26 mouse cellular contexts compared by ENCODE assay signal in the genomic region with DNA sequence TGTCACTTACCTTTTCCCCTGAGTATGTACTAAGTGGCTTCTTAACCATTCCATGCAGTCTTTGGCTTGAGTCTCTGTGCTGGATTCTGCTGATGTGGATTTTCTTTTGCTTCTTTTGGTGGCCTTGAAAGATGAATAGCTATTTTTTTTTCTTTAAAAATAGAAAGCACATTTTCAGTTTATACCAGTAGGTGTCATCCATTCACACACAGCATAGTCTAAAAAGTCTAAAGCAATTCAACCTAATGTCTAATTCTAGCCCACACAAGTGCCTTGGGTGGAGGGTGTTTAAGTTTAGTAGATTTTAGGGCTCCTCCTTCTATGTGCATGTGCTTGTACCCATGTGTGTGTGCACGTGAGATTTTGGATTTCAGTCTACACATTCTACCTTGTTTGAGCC. TPM values are rescaled to one million over a fixed set of nuclear protein-coding genes. Genes with fewer than 3 reads are reported as not detected.
DNase-seq lines count a peak whose midpoint lies in the region; ATAC-seq and TF ChIP-seq lines count a peak whose summit lies in the region.
"Had no signal": no experiment of that assay in that cellular context is flagged by ENCODE, and none has a peak within 500 bp of the region (broad histone marks: within the 10 kb centered on the region; RNA-seq: fewer than 3 reads in every experiment).

No protein-coding gene starts in this region.

- no peaks in the 10 kb centered on the region for H3K36me3 ChIP-seq in hindbrain, postnatal 0 days (ENCODE audit: insufficient read depth, low read length)
- H3K36me3 ChIP-seq in hindbrain, embryonic 10.5 days: no peaks in the 10 kb centered on the region
- H3K36me3 ChIP-seq in midbrain, postnatal 0 days (ENCODE audit: insufficient read depth, low read length): no peaks in the 10 kb centered on the region
- H3K36me3 ChIP-seq in midbrain, embryonic 16.5 days (ENCODE audit: control insufficient read depth, insufficient read depth, low read length): no peaks in the 10 kb centered on the region
- H3K36me3 ChIP-seq: limb, embryonic 13.5 days; liver, embryonic 12.5 days; midbrain, embryonic 12.5 days; neural tube, embryonic 13.5 days had no signal

- TF ChIP-seq CTCF in hindbrain, postnatal 0 days (IDR thresholded peaks at IDR 0.05; ENCODE audit: low read depth): peak; percentile 44
- TF ChIP-seq CTCF in midbrain, postnatal 0 days (IDR thresholded peaks at IDR 0.05): peak; percentile 62

- ATAC-seq in hindbrain, postnatal 0 days: no peak
- no peak for ATAC-seq in midbrain, postnatal 0 days (ENCODE audit: low FRiP score)
- ATAC-seq in midbrain, embryonic 16.5 days: no peak
- peak; percentile 21 for ATAC-seq in inflammation-experienced regulatory T-cells, adult 6 months
- ATAC-seq: forebrain, embryonic 13.5 days; liver, embryonic 12.5 days had no signal

- no peak overlapping the region for H3K9ac ChIP-seq in hindbrain, postnatal 0 days (replicated peaks; ENCODE audit: low read length)
- H3K9ac ChIP-seq in midbrain, postnatal 0 days (replicated peaks; ENCODE audit: low read length, poor library complexity, severe bottlenecking): no peak overlapping the region
- no peak overlapping the region for H3K9ac ChIP-seq in midbrain, embryonic 16.5 days (ENCODE audit: low read depth, low read length)
- H3K9ac ChIP-seq: forebrain, embryonic 13.5 days; hindbrain, embryonic 14.5 days; limb, embryonic 13.5 days; liver, embryonic 12.5 days; midbrain, embryonic 12.5 days; neural tube, embryonic 13.5 days had no signal

- no peak overlapping the region for H3K4me3 ChIP-seq in hindbrain, postnatal 0 days (ENCODE audit: low read length)
- H3K4me3 ChIP-seq in hindbrain, embryonic 10.5 days: no peak overlapping the region
- H3K4me3 ChIP-seq in midbrain, postnatal 0 days (ENCODE audit: low read depth, low read length): no peak overlapping the region
- H3K4me3 ChIP-seq in midbrain, embryonic 16.5 days (ENCODE audit: low read depth, low read length): no peak overlapping the region
- H3K4me3 ChIP-seq: forebrain, embryonic 13.5 days; limb, embryonic 13.5 days; liver, embryonic 12.5 days; midbrain, embryonic 12.5 days; neural tube, embryonic 13.5 days had no signal

- no peaks in the 10 kb centered on the region for H3K4me1 ChIP-seq in hindbrain, postnatal 0 days (ENCODE audit: insufficient read depth, low read length)
- peaks cover 12% of the 10 kb centered on the region for H3K4me1 ChIP-seq in hindbrain, embryonic 10.5 days (replicated peaks)
- no peaks in the 10 kb centered on the region for H3K4me1 ChIP-seq in midbrain, postnatal 0 days (ENCODE audit: insufficient read depth, low read length)
- no peaks in the 10 kb centered on the region for H3K4me1 ChIP-seq in midbrain, embryonic 16.5 days (ENCODE audit: control insufficient read depth, insufficient read depth, low read length)
- H3K4me1 ChIP-seq: limb, embryonic 13.5 days; liver, embryonic 12.5 days; midbrain, embryonic 12.5 days; neural tube, embryonic 13.5 days had no signal

- H3K4me2 ChIP-seq in hindbrain, postnatal 0 days (ENCODE audit: low read depth, low read length): no peak overlapping the region
- H3K4me2 ChIP-seq in midbrain, postnatal 0 days (ENCODE audit: low read depth, low read length, poor library complexity, severe bottlenecking): no peak overlapping the region
- no peak overlapping the region for H3K4me2 ChIP-seq in midbrain, embryonic 16.5 days (ENCODE audit: low read length)
- H3K4me2 ChIP-seq: forebrain, embryonic 13.5 days; hindbrain, embryonic 14.5 days; limb, embryonic 13.5 days; liver, embryonic 12.5 days; midbrain, embryonic 12.5 days; neural tube, embryonic 13.5 days had no signal

- peak; percentile 22 for DNase-seq in hindbrain, postnatal 0 days (ENCODE audit: low spot score)
- no peak for DNase-seq in hindbrain, embryonic 10.5 days (ENCODE audit: low spot score)
- DNase-seq in midbrain, postnatal 0 days (ENCODE audit: low spot score): no peak
- DNase-seq in right cerebral cortex, postnatal 10 days (ENCODE audit: low spot score in 2 of 2): no peak
- DNase-seq in kidney, postnatal 25 days: no peak
- DNase-seq: adrenal gland, postnatal 14 days; B cell, adult 2 months; cerebellum, adult 8-10 months; cerebellum, postnatal 36 days; embryo, embryonic 11 days; gastrocnemius, postnatal 14 days; kidney, adult 11 months; layer of hippocampus, postnatal 36 days; lung, adult 18-20 months; lung, postnatal 10 days; right cerebral cortex, postnatal 4 days; thymus, adult 18-20 months had no signal

- H3K27ac ChIP-seq in hindbrain, postnatal 0 days: no peak overlapping the region
- H3K27ac ChIP-seq in hindbrain, embryonic 10.5 days: no peak overlapping the region
- no peak overlapping the region for H3K27ac ChIP-seq in midbrain, postnatal 0 days (ENCODE audit: low read depth, low read length)
- H3K27ac ChIP-seq in midbrain, embryonic 16.5 days (ENCODE audit: low read length): no peak overlapping the region
- H3K27ac ChIP-seq: forebrain, embryonic 13.5 days; hindbrain, embryonic 14.5 days; limb, embryonic 13.5 days; liver, embryonic 12.5 days; midbrain, embryonic 12.5 days; neural tube, embryonic 13.5 days had no signal

- 93% methylated on average over 1 of the region's 1 CpGs for WGBS in hindbrain, postnatal 0 days
- 88% methylated on average over 1 of the region's 1 CpGs for WGBS in hindbrain, embryonic 10.5 days
- 72% methylated on average over 1 of the region's 1 CpGs for WGBS in midbrain, postnatal 0 days
- 89% methylated on average over 1 of the region's 1 CpGs for WGBS in midbrain, embryonic 16.5 days

- no peaks in the 10 kb centered on the region for H3K9me3 ChIP-seq in hindbrain, postnatal 0 days (ENCODE audit: low read length)
- H3K9me3 ChIP-seq in hindbrain, embryonic 10.5 days: no peaks in the 10 kb centered on the region
- no peaks in the 10 kb centered on the region for H3K9me3 ChIP-seq in midbrain, postnatal 0 days (ENCODE audit: low read length)
- no peaks in the 10 kb centered on the region for H3K9me3 ChIP-seq in midbrain, embryonic 16.5 days (replicated peaks; ENCODE audit: control insufficient read depth, low read length, poor library complexity, severe bottlenecking)
- H3K9me3 ChIP-seq: forebrain, embryonic 13.5 days; limb, embryonic 13.5 days; liver, embryonic 12.5 days; midbrain, embryonic 12.5 days; neural tube, embryonic 13.5 days had no signal

- no peaks in the 10 kb centered on the region for H3K27me3 ChIP-seq in hindbrain, postnatal 0 days (ENCODE audit: insufficient read depth, low read length)
- no peaks in the 10 kb centered on the region for H3K27me3 ChIP-seq in hindbrain, embryonic 10.5 days (ENCODE audit: insufficient read depth, poor library complexity, severe bottlenecking)
- H3K27me3 ChIP-seq in midbrain, postnatal 0 days (ENCODE audit: insufficient read depth, low read length): no peaks in the 10 kb centered on the region
- H3K27me3 ChIP-seq in midbrain, embryonic 16.5 days (ENCODE audit: control insufficient read depth, insufficient read depth, low read depth, low read length): no peaks in the 10 kb centered on the region
- H3K27me3 ChIP-seq: forebrain, embryonic 13.5 days; limb, embryonic 13.5 days; liver, embryonic 12.5 days; midbrain, embryonic 12.5 days; neural tube, embryonic 13.5 days had no signal

RNA-seq across cellular contexts. Expression of a gene that starts 6.9 kb away (rescaled TPM):
- 0.25 TPM in 1 of 2 replicates, not detected in the other for total RNA-seq in hindbrain, postnatal 0 days (2014; rRNA removed)
- 0.10 and 0.19 TPM in 2 replicates for polyA plus RNA-seq in hindbrain, postnatal 0 days (2015; fragmentation: Nextera tagmentation; extraction: Ambion mirVana)
- polyA plus RNA-seq in hindbrain, embryonic 10.5 days (2016; fragmentation: Nextera tagmentation; extraction: Ambion mirVana): 0.13 and 0.20 TPM in 2 replicates
- not detected in 2 replicates for total RNA-seq in midbrain, postnatal 0 days (2014; rRNA removed)
- 0.14 and 0.28 TPM in 2 replicates for polyA plus RNA-seq in midbrain, postnatal 0 days (2015; fragmentation: Nextera tagmentation; extraction: Ambion mirVana)
- 0.05 TPM in 1 of 2 replicates, not detected in the other for polyA plus RNA-seq in midbrain, embryonic 16.5 days (2015; fragmentation: Nextera tagmentation; extraction: Ambion mirVana)
- 100 to 1,000 TPM; 358 to 373 (median 359) TPM for polyA plus RNA-seq in inflammation-experienced regulatory T-cells, adult 6 months (2017; shearing (Covaris generic))
- total RNA-seq: layer of hippocampus, adult 18-20 months; layer of hippocampus, postnatal 36 days had no signal
- polyA plus RNA-seq: neural tube, embryonic 13.5 days had no signal

Comparison
In these comparisons a context has a peak if more than half of its experiments do, and no peak if none do; other contexts are left out.
1. RNA of a gene that starts 6.9 kb away (polyA plus RNA-seq): 358 to 373 TPM in inflammation-experienced regulatory T-cells, adult 6 months; 0.10 to 0.19 TPM in hindbrain, postnatal 0 days, 0.14 to 0.28 TPM in midbrain, postnatal 0 days, 0.13 to 0.20 TPM in hindbrain, embryonic 10.5 days and 0.05 TPM in midbrain, embryonic 16.5 days; every median in the first group is over 100 times any median in the second.